Comparison of ENCODE assay signal across 10 mouse cellular contexts in genomic region chr14:61242611-61243010, GRCm38 (mm10). TPM values are rescaled to one million over a fixed set of nuclear protein-coding genes. Genes with fewer than 3 reads are reported as not detected.
DNase-seq lines count a peak whose midpoint lies in the region; ATAC-seq and TF ChIP-seq lines count a peak whose summit lies in the region.
"Had no signal": no experiment of that assay in that cellular context is flagged by ENCODE, and none has a peak within 500 bp of the region (broad histone marks: within the 10 kb centered on the region; RNA-seq: fewer than 3 reads in every experiment).

No protein-coding gene starts in this region.

- TF ChIP-seq EP300 in ES-Bruce4 (IDR thresholded peaks at IDR 0.05; ENCODE audit: insufficient read depth, low read depth, low read length), result no peak

- no peak for DNase-seq in kidney, adult 2 months
- no peak for DNase-seq in kidney, adult 8-10 months
- peak; percentile 61 for DNase-seq in A20 (ENCODE audit: low read depth, low spot score)
- DNase-seq in forelimb bud, embryonic 11.5 days (ENCODE audit: low read depth, low spot score), result peak; percentile 42
- no peak for DNase-seq in spleen, postnatal 36 days (ENCODE audit: low spot score in 2 of 2)
- DNase-seq in MN1 (ENCODE audit: low spot score), result no peak
- DNase-seq: layer of hippocampus, adult 9-11 months had no signal

- no peak for ATAC-seq in frontal cortex, adult (ENCODE audit: low TSS enrichment)

- 49% methylated on average over 6 of the region's 6 CpGs for WGBS in kidney, adult 2 months

- 0 out of 2 replicates have a peak, but pooled peaks have one; percentile 6 for TF ChIP-seq CTCF in kidney, adult 2 months (conservative IDR thresholded peaks at IDR 0.05; ENCODE audit: insufficient read depth, insufficient read length, low read depth, low read length)
- peak; percentile 14 for TF ChIP-seq CTCF in ES-Bruce4 (IDR thresholded peaks at IDR 0.05; ENCODE audit: low read depth, low read length)

- H3K27ac ChIP-seq in kidney, adult 2 months (ENCODE audit: insufficient read depth, low read depth, low read length), result no peak overlapping the region
- no peak overlapping the region for H3K27ac ChIP-seq in ES-Bruce4 (ENCODE audit: insufficient read depth, low read length)
- H3K27ac ChIP-seq: macrophage had no signal

- H3K9ac ChIP-seq in ES-Bruce4 (ENCODE audit: low read depth, poor library complexity, severe bottlenecking), result no peak overlapping the region

- TF ChIP-seq POLR2A in kidney, adult 2 months (IDR thresholded peaks at IDR 0.05; ENCODE audit: low read depth, low read length), result no peak
- TF ChIP-seq POLR2A in ES-Bruce4 (IDR thresholded peaks at IDR 0.05; ENCODE audit: insufficient read depth, low read length), result no peak

- H3K27me3 ChIP-seq in kidney, adult 2 months (replicated peaks; ENCODE audit: control insufficient read depth, insufficient read depth, low read length), result no peaks in the 10 kb centered on the region
- no peaks in the 10 kb centered on the region for H3K27me3 ChIP-seq in ES-Bruce4 (ENCODE audit: control insufficient read depth, insufficient read depth, low read length, poor library complexity, severe bottlenecking)

- no peaks in the 10 kb centered on the region for H3K36me3 ChIP-seq in kidney, adult 2 months (ENCODE audit: control insufficient read depth, insufficient read depth, low read length)
- H3K36me3 ChIP-seq in ES-Bruce4 (ENCODE audit: control insufficient read depth, insufficient read depth, low read length, poor library complexity, severe bottlenecking), result no peaks in the 10 kb centered on the region

- H3K4me3 ChIP-seq in kidney, adult 2 months (ENCODE audit: insufficient read depth, low read depth, low read length), result no peak overlapping the region
- H3K4me3 ChIP-seq in ES-Bruce4 (ENCODE audit: low read depth, low read length), result no peak overlapping the region

- no peaks in the 10 kb centered on the region for H3K4me1 ChIP-seq in kidney, adult 2 months (ENCODE audit: control insufficient read depth, insufficient read depth, low read length)
- no peaks in the 10 kb centered on the region for H3K4me1 ChIP-seq in ES-Bruce4 (ENCODE audit: control insufficient read depth, insufficient read depth, low read length)

- no peaks in the 10 kb centered on the region for H3K9me3 ChIP-seq in ES-Bruce4 (replicated peaks; ENCODE audit: control insufficient read depth, insufficient read depth, low read length, poor library complexity, severe bottlenecking)

RNA-seq across cellular contexts. Expression of gene Sgcg, which starts 15.7 kb away (rescaled TPM):
- polyA plus RNA-seq in kidney, adult 2 months (2012; rRNA removed), result 0.05 and 1.5 TPM in 2 replicates
- not detected in 2 replicates for polyA plus RNA-seq in ES-Bruce4 (2011; ENCODE audit: insufficient read depth, insufficient read length, low read depth, missing spikeins)
- polyA plus RNA-seq: macrophage had no signal

Comparison
In these comparisons a context has a peak if more than half of its experiments do, and no peak if none do; other contexts are left out.
1. DNase-seq: peak in A20 (single experiment) and forelimb bud, embryonic 11.5 days (single experiment); none in kidney, adult 2 months (single experiment), kidney, adult 8-10 months (0 of 2), spleen, postnatal 36 days (0 of 2) and MN1 (single experiment).